Mouse (Mus musculus) brain, embryonic 14.5 days (tissue): ENCODE measurements around the gene Plbd1. TPM values are rescaled to one million over a fixed set of nuclear protein-coding genes. Genes with fewer than 3 reads are reported as not detected.
A peak's percentile ranks its signal among the peaks of the same experiment; 100 is the strongest.

Source experiments
- DNase-seq: peaks from one replicate; pipeline ENCODE4 v3.0.0-alpha.2; 2011; ENCODE audit warnings: low read depth
- CTCF ChIP-seq: fragments of 200-500 bp; IDR thresholded peaks from 2 replicates; pipeline ENCODE4 v1.5.1; 2012; ENCODE audit warnings: inconsistent platforms, mild to moderate bottlenecking, moderate library complexity, borderline replicate concordance; ENCODE audit not compliant: insufficient read depth, insufficient read length; ENCODE audit errors: extremely low read depth
- POLR2A ChIP-seq: fragments of 200-500 bp; IDR thresholded peaks from 2 replicates; pipeline ENCODE4 v1.6.1; 2012; ENCODE audit warnings: mild to moderate bottlenecking, inconsistent platforms, borderline replicate concordance; ENCODE audit not compliant: poor library complexity, insufficient read depth, insufficient read length, severe bottlenecking; ENCODE audit errors: extremely low read depth
- polyA plus RNA-seq: library from polyadenylated mRNA; depleted of rRNA; stranded (reverse); fragments of >200 nt; gene quantifications from 2 replicates; pipeline ENCODE4 v1.2.3, GENCODE M21; 2012

The Plbd1 gene
- polyA plus RNA-seq, 1 experiment = 1.2 TPM

DNA sequence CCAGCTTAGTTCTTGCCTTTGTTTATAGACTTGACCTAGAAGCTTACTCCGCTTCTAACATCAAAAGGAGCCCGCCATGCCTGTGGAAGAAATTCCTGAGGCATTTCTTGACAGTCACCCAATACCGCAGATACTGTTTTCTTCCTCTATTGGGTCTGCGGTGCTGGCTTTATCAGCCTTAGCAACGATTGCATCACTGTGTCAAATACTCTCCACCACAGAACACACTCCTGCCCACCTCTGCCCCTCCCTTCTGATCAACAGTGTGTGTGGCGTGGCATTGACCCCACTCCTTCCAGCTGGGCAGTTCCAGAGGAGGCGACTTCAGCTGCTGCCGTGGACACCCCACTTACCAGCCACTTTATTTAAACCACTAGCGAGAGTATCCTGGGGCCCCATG is 16.0 kb downstream of the Plbd1 start:
- peak; percentile 6 for DNase-seq

DNA sequence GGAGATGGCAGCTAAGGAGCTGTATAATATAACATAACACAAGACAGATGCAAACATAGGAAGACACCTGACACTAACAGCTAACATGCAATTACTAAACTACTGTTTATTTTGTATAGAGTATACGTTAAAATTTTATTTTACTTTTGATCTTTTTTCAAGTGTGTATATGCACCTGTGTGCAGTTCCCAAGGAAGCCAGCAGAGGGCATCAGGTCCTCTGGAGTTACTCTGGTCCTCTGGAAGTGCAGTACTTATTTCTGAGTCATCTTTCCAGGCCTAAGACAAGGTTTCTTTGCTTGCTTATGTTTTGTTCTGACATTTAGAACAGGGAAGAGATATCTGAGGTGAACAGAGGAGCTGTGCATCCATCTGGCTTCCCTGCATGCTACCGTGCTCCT is 17.6 kb downstream of the Plbd1 start:
- no peak for DNase-seq

More for the DNA sequence above, 16.0 kb downstream of the Plbd1 start:
- TF ChIP-seq CTCF (no peak), POLR2A (no peak)

DNA sequence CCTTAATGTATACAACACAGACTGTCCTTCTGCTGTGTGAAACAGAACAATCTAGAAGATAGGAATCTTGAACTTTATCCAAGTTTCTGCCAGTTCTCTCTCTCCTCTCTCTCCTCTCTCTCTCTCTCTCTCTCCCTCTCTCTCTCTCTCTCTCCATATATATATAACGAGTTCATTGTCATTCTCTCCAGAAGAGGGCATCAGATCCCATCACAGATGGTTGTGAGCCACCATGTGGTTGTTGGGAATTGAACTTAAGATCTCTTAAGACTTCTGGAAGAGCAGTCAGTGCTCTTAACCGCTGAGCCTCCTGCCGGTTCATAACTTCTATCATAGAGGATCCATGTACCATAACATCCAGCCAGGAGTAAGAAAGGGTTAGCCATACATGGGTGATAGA is 26.7 kb downstream of the Plbd1 start:
- no peak for DNase-seq
- TF ChIP-seq POLR2A (no peak), CTCF (no peak)

More for the DNA sequence above, 17.6 kb downstream of the Plbd1 start:
- peak; percentile 24; the same call in 1 of the 2 replicates for TF ChIP-seq CTCF
- no peak for TF ChIP-seq POLR2A

DNA sequence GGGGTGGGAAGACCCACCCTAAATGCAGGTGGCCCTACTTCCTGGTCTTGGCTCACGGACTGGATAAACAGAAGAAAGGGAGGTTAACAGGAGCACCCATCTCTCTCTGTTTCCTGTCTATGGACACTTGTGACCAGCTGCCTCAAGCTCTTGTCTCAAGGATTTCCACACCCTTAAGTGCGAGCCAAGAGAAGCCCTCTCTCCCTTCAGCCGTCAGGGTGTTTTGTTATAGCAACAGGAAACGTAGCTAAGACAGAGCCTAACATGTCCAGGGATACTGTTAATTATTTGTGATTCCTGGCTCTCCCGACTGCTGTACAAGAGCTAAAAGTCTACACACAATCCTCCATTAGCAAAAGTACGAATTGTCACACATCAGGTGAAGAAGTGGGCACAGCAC is 28.0 kb downstream of the Plbd1 start:
- DNase-seq = no peak
- TF ChIP-seq CTCF = no peak
- TF ChIP-seq POLR2A = no peak

DNA sequence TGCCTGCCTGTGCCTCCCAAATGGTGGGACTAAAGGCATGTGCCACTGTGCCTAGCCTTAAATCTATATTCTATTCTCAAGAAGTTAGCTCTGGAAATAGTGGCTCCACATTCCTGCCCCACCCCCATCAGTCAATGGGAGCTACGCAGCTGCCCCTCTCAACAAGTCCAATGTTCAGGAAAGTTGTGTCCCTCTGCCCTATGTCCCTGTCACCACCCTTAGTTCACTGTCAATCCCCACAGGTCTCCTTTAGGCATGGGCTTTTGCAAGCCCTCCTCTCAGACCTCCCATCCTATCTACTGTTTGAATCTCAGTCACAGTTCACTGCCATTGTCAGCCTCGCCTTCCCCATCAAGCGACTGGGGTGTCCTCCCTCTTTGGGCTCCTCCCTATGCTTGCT is 28.6 kb downstream of the Plbd1 start:
- DNase-seq = no peak
- TF ChIP-seq POLR2A (no peak), CTCF (no peak)

DNA sequence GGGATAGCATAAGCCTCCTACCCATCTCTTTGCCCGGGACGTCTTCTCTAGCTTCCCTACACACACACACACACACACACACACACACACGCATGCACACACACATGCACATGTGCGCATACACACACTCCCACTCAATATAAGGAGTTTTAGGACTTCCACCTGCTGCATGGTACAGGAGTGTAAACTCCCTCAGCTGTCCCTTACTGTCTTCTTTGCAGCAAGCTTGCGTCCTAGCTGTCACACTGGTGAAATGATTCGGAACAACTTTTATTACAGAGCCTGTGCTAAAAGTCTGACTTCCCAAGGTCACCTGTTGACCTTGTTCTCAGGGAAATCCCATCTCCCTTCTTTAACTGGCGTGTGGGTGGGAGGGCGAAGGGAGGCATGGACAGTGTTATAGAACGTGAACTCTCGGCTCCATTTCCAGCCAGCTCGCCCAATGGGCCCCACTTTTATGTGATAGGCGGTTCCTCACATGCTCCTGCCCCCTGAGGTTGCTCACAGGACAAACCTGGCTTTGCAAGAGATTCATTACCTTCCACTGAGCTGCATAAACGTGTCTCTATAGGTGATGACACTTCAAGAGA is 29.7 kb downstream of the Plbd1 start:
- TF ChIP-seq CTCF = no peak
- DNase-seq = no peak

DNA sequence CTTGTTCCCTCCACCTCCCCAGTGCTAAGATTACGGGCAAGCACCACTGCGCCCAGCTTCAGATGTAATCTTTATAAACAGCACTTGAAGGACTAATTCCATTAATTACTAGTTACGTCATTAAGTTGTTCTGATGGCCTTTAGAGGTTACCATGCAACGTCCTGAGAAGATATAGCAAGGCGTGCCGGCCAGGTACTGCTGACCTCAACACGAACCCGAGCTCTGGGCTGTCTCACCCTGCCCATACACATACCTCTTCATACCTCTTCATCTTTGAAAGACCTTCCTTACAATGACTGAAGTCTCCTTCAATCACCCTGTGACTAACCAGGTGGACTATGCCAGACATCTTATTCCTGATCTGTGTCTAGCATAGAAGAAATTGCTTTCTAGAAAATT is 30.2 kb downstream of the Plbd1 start:
- DNase-seq = no peak
- TF ChIP-seq CTCF = no peak

DNA sequence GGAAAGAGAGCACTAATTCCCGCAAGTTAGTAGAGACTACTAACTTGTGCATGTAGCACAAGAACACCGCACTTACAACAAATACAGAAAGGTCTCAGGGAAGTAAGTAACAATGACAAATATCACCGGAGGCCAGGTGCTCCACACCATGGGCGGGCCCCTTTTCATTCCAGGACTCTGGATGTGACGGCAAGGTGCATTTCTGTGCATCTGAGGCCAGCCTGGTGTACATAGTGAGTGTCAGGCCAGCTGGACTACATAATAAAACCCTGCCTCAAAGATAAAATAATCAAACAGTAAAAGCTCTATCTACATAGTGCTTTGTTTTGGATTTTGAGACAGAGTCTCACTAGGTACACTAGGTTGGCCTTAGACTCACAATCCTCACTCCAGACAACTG is 32.1 kb downstream of the Plbd1 start:
- TF ChIP-seq CTCF (no peak), POLR2A (no peak)
- no peak for DNase-seq

DNA sequence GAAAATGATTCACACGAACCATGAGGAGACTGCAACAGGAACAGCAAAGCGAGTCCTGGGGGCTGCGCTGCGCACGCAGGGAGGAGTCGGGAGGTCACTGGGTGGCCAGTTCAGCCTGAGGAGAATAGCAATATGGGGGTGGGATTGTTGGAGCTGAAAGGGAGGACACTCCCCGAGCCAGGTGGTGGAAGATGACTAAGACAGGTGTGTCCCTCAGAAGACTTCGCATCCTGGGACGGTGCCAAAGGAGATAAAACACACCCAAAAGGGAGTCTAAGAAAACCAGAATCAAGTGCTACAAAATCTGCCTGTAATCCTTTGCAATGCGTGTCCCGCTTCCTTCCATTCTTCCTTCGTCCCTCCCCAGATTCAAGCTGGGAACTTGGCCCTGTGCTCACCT is 36.3 kb downstream of the Plbd1 start:
- no peak for TF ChIP-seq CTCF
- TF ChIP-seq POLR2A = no peak
- no peak for DNase-seq

DNA sequence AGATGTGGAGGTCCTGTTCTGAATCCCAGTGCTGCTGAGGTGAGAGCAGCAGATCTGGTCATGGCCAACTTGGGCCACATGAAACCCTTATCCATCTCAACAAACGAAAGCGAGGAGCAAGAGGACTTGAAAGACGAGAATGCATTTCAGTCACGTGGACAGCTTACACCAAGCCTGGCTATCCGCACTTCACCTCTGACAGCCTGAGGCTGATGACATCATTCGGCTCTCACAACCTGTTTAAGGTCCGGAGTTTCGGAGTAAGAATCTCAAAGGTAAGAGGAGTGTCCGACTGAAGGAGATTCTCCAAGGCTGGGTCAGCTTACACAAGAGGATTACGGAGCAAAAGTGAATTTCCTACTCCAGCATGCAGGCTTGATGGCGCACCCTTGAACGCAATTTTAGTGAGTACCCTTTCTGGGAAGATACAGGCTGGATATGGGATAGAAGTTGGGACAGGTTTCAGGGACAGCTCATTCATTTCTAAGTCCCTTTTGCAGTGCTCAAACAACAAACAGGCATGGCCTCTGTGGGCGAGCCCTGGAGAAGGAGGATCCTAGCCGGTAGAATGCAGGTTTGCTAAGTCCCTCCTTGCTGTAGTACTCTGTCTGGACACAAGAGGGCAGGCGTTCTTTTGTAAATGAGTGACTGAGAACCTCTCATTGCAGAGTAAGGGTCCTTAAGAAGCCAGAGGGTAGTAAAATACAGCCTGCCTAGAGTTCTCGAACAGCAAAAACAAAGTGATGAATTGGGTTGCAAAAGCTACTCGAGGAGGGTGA is 41.2 kb downstream of the Plbd1 start:
- TF ChIP-seq CTCF (peak; percentile 77; the same call in 1 of the 2 replicates), POLR2A (no peak)
- DNase-seq = peak; percentile 90

DNA sequence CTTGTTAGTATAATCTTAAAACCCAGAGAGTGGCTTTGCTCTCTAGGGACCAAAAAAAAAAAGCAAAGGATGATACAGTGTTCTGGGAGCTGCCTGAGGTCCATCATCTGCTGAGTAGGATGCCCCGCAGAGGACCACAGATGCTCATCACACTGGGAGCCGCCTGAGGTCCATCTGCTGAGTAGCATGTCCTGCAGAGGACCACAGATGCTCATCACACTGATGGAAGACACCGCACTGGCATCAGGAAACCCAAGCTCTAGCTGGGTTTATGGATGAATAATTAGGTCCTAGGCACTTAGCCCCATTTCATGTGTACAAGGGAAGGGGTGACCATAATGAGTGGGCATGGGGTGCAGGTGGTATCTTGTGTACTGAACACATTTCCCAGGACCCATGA is 47.6 kb downstream of the Plbd1 start:
- TF ChIP-seq CTCF (no peak), POLR2A (no peak)
- DNase-seq = no peak

DNA sequence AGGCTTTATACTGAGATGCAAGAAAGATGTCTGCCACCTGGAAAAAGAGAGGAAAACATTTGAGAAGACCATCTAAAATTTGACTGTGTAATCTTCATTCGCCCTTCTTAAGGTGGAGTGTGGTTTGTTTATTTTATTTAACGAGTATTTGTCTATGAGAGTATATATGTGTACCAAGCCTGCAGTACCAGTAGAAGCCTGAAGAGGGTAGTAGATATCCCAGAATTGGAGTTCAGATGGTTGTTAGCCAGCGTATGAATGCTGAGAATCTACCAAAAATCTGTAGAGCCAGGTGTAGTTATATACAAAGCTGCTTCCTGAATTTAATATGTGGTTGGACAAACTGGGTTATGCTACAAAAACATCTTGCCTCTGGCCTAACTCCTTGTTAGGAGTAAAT is 49.4 kb downstream of the Plbd1 start:
- DNase-seq = no peak
- TF ChIP-seq CTCF (no peak), POLR2A (no peak)

DNA sequence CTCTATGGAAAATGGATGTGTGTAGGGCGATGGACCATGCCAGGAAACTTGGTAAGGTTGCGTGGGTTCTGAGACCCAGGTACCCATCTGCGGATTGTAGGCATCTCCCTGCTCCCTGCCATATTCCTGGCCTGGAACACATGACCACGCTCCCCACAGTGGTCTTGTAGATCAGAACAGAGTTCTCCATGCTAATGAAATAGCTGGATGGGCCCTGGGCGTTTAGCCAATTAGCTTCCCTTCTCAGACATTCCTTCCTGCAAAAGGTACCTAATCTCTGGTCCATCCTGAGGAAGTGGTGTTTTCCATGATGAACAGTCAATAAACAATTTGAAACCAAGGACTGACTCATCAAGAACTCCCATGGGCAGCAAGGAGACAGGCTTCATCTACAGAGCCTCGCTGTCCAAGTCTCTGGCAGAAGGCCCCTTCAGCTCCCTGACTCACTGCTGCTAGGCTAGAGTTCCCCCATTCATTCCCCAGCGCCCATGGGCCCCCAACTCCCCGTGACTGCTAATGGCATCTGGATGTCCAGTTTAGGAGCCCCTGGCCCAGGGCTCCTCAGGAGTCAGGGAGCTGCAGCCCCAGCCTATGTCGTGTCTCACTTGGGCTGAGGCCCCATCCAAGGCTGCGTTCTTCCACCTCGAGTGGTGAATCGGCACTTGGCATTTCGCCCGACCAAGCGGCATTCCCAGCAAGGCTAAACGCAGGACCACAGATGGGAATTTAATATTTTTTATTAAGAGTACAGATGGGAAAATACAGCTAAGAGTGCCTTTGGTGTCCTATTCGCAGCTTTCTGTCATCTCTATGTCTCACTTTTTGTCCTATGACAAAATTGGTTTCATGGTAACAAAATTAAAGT is 50.1 kb downstream of the Plbd1 start:
- no peak for DNase-seq
- no peak for TF ChIP-seq CTCF
- no peak for TF ChIP-seq POLR2A
